Comparison of ENCODE assay signal across 8 mouse cellular contexts in genomic region chr12:55302485-55303441, GRCm38 (mm10). TPM values are rescaled to one million over a fixed set of nuclear protein-coding genes. Genes with fewer than 3 reads are reported as not detected.
DNase-seq lines count a peak whose midpoint lies in the region; ATAC-seq and TF ChIP-seq lines count a peak whose summit lies in the region.

Gene Ppp2r3c (minus strand): TSS chr12:55302998.

- under 1% methylated on average over 55 of the region's 55 CpGs for WGBS in kidney, embryonic 14.5 days
- WGBS in limb, embryonic 15.5 days: under 1% methylated on average over 55 of the region's 55 CpGs

- peaks cover 25% of the 10 kb centered on the region for H3K4me1 ChIP-seq in bone marrow macrophage, adult 2 months (ENCODE audit: control insufficient read depth, insufficient read depth, low read length)
- peaks cover 6% of the 10 kb centered on the region; the same call in 1 of the 2 replicates for H3K4me1 ChIP-seq in embryonic fibroblast, embryonic 13.5 days (ENCODE audit: control insufficient read depth, insufficient read depth, low read length)
- peaks cover 8% of the 10 kb centered on the region; the same call in 1 of the 2 replicates for H3K4me1 ChIP-seq in kidney, embryonic 14.5 days (ENCODE audit: control insufficient read depth, insufficient read depth, low read length)
- peaks cover 21% of the 10 kb centered on the region for H3K4me1 ChIP-seq in limb, embryonic 15.5 days

- H3K4me3 ChIP-seq in bone marrow macrophage, adult 2 months (ENCODE audit: insufficient read depth, low read length): peak within 1 kb of the TSS; percentile 69
- peak within 1 kb of the TSS; percentile 90 for H3K4me3 ChIP-seq in embryonic fibroblast, embryonic 13.5 days (ENCODE audit: insufficient read depth, low read length)
- peak within 1 kb of the TSS; percentile 66 for H3K4me3 ChIP-seq in kidney, embryonic 14.5 days (ENCODE audit: low read length)
- H3K4me3 ChIP-seq in limb, embryonic 15.5 days: peak within 1 kb of the TSS; percentile 61

- TF ChIP-seq POLR2A in bone marrow macrophage, adult 2 months (IDR thresholded peaks at IDR 0.05; ENCODE audit: borderline replicate concordance, low read depth, low read length): peak; percentile 77; the same call in 1 of the 2 replicates
- peak; percentile 80 for TF ChIP-seq POLR2A in embryonic fibroblast, embryonic 13.5 days (IDR thresholded peaks at IDR 0.05; ENCODE audit: low read depth, low read length)

- no peaks in the 10 kb centered on the region for H3K9me3 ChIP-seq in kidney, embryonic 14.5 days (ENCODE audit: control insufficient read depth, low read length)
- H3K9me3 ChIP-seq in limb, embryonic 15.5 days: no peaks in the 10 kb centered on the region

- no peaks in the 10 kb centered on the region for H3K27me3 ChIP-seq in kidney, embryonic 14.5 days (ENCODE audit: control insufficient read depth, insufficient read depth, low read length)
- no peaks in the 10 kb centered on the region for H3K27me3 ChIP-seq in limb, embryonic 15.5 days

- peak within 1 kb of the TSS; percentile 76 for H3K9ac ChIP-seq in kidney, embryonic 14.5 days (ENCODE audit: low read depth, low read length)
- peak within 1 kb of the TSS; percentile 62 for H3K9ac ChIP-seq in limb, embryonic 15.5 days

- peak within 1 kb of the TSS; percentile 53 for H3K4me2 ChIP-seq in kidney, embryonic 14.5 days (replicated peaks; ENCODE audit: low read depth, low read length)
- H3K4me2 ChIP-seq in limb, embryonic 15.5 days: peak within 1 kb of the TSS; percentile 60

- peak; percentile 98 for DNase-seq in A20 (ENCODE audit: low read depth, low spot score)
- DNase-seq in heart, adult 9 months (ENCODE audit: low spot score in 2 of 2): peak; percentile 87 to 93
- DNase-seq in monocyte, adult 2 months (ENCODE audit: low read depth in 1 of 2, low spot score in 2 of 2): peak; percentile 72 to 85
- peak; percentile 89 to 94 for DNase-seq in spleen, postnatal 36 days (ENCODE audit: low spot score in 2 of 2)

- H3K27ac ChIP-seq in bone marrow macrophage, adult 2 months (ENCODE audit: insufficient read depth, low read depth, low read length): peak within 1 kb of the TSS; percentile 92
- H3K27ac ChIP-seq in embryonic fibroblast, embryonic 13.5 days (ENCODE audit: insufficient read depth, low read length): peak within 1 kb of the TSS; percentile 98
- peak within 1 kb of the TSS; percentile 93 for H3K27ac ChIP-seq in kidney, embryonic 14.5 days (ENCODE audit: low read depth, low read length)
- peak within 1 kb of the TSS; percentile 95 for H3K27ac ChIP-seq in limb, embryonic 15.5 days

- ATAC-seq in kidney, embryonic 14.5 days (ENCODE audit: low FRiP score, low TSS enrichment): peak; percentile 94
- peak; percentile 92 for ATAC-seq in limb, embryonic 15.5 days (ENCODE audit: insufficient number of reproducible peaks, low FRiP score, low TSS enrichment, low read depth)

- H3K36me3 ChIP-seq in kidney, embryonic 14.5 days (ENCODE audit: control insufficient read depth, insufficient read depth, low read length): peaks cover 20% of the 10 kb centered on the region
- peaks cover 17% of the 10 kb centered on the region for H3K36me3 ChIP-seq in limb, embryonic 15.5 days

- no peak for TF ChIP-seq CTCF in bone marrow macrophage, adult 2 months (IDR thresholded peaks at IDR 0.05; ENCODE audit: low read depth, low read length)
- no peak for TF ChIP-seq CTCF in embryonic fibroblast, embryonic 13.5 days (IDR thresholded peaks at IDR 0.05; ENCODE audit: borderline replicate concordance, insufficient read depth, low read length)

RNA-seq across cellular contexts. Expression of gene Ppp2r3c, which starts in this region (rescaled TPM):
- polyA plus RNA-seq in bone marrow macrophage, adult 2 months (2012; ENCODE audit: insufficient read depth, insufficient read length, missing spikeins): 19.7 and 24.6 TPM in 2 replicates
- polyA plus RNA-seq in embryonic fibroblast, embryonic 13.5 days (2011; ENCODE audit: insufficient read length, low read depth, missing spikeins): 27.2 and 31.0 TPM in 2 replicates
- polyA plus RNA-seq in kidney, embryonic 14.5 days (2014; fragmentation: Nextera tagmentation; extraction: Ambion mirVana): 20.3 and 21.0 TPM in 2 replicates
- polyA plus RNA-seq in limb, embryonic 15.5 days (2015; fragmentation: Nextera tagmentation; extraction: Ambion mirVana): 11.0 and 11.2 TPM in 2 replicates

Comparison
In these comparisons a context has a peak if more than half of its experiments do, and no peak if none do; other contexts are left out.
1. Peak in every context shown above with its lines: DNase-seq, ATAC-seq, H3K4me3 ChIP-seq and H3K27ac ChIP-seq.